Mouse (Mus musculus) kidney, adult 2 months (tissue): ENCODE data around the gene Thbs4.

Experiments
- CTCF ChIP-seq: fragments of 200-500 bp; conservative IDR thresholded peaks from 2 replicates; pipeline ENCODE4 v1.5.1; 2011; ENCODE audit warnings: low read depth, mild to moderate bottlenecking, control low read depth, low read length, moderate library complexity, mixed read lengths; ENCODE audit not compliant: insufficient read depth, insufficient read length
- POLR2A ChIP-seq: fragments of 200-500 bp; IDR thresholded peaks from one replicate; pipeline ENCODE4 v1.6.1; 2011; ENCODE audit warnings: low read depth, low read length, control low read depth

GRCm38 (mm10) chr13:92740671-92741270, 53.8 kb downstream of the Thbs4 start:
- peak; percentile 67 for TF ChIP-seq CTCF
- no peak for TF ChIP-seq POLR2A
